Mouse (Mus musculus): Measurements from ENCODE around the gene Asgr2. TPM values are rescaled to one million over a fixed set of nuclear protein-coding genes. Genes with fewer than 3 reads are reported as not detected.

The Asgr2 gene
- under 1 TPM; 0.04 to 0.12 TPM for polyA plus RNA-seq (2012; fragmentation: generic; extraction: Trizol)

DNA sequence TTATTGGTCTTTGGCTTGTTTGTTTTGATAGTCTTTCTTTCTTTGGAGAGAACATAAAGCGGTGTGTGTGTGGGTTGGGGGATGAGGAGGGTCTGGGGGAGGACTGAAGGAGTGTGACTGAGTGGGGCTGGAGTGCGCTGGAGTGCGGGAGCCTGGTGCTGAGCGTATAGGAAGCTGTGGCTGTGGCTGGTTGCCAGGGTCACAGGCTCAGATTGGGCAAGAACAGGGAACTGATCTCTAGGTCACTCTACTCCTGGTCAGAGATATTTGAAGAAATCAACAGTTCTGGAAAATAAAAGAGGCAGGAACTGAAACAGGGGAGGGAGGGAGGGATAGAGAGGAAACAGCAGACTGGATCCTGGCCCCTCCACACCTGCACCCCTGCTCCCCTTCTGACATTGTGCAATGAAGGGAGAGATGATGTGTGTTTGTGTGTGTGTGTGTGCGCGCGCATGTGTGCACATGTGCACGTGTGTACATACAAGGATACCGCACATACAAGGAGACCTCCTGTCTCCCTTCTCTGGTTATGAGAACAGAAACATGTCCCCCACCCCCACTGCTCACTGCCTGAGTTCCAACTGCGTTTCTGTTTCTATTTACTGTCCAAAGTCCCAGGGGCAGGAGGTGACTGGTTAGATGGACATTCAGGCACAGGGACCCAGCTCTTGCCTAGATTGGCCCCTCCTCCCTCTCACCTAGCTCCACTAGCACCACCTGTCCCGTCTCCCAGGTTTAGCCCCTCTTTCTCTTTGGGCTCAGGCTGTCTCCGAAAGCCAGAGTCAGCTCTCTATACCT is at the start of gene Asgr2:
Gene Asgr2, plus strand, starts transcription at position 659 of the 798 bp plus-strand sequence.

DNA sequence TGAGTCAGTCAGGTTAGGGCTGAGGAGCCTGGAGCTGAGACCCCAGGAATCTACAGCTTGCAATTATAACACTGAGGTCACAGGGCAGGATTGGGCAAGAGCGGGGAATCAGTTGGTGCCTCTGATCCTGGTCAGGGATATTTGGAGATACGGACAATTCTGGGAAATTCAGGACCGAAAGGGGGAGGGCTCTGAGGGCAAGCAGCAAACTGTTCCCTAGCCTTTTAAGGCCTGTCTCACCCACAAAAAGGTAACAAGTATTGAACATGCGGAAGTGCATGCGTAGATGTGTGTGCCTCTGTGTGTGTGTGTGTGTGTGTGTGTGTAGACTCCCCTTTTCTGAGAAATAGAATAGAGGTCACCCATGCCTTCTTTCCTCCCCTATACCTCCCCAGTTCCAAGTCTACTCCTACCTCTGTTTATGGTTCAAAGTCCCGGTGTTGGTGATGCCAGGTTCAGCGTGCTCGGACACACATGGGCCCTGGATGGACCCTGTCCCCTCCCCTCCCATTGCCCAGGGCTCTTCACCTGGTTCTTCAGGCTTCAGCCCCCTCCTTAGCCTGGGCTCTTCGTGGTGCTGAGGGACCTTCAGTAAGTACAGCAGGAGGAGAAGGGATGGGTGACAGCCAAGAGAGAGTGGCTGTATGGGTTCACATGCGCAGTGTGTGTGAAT is 38.4 kb upstream of the Asgr2 start, which contains the start of gene Asgr1:
Gene Asgr1, plus strand, starts transcription at position 188 of the 673 bp plus-strand sequence.

DNA sequence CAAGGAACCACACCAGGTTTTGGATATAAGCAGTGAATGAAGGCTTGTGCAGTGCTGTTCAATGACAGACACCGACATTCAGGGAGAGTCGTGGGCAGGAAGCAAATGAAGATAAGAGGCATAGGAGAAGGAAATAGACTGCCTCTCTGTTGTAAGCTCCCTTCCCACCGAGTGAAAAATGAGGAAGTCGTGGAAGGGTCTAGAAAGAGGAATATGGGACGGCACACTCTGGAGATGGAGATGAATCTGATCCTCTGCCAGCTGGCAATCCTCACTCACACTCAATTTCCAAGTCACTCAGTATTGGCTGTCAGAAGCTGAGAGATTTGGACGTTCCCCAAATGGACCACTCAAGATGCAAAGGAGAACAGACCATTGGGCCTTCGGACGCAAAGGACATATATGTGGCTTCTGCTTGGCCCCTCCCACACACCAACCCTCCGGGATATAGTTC is 37.5 kb downstream of the Asgr2 start, which contains the start of gene Mgl2:
Gene Mgl2, plus strand, starts transcription at position 404 of the 454 bp plus-strand sequence.

Other genes with a start within 250 kb of the Asgr2 start
- 100 to 1,000 TPM in 1 of 2 experiments, 10 to 100 TPM in 1; 45.7 to 171 TPM for gene Plscr3, start 246.3 kb upstream of the Asgr2 start, polyA plus RNA-seq (2012; fragmentation: generic; extraction: Trizol)
- not detected for gene Tnk1, start 233.9 kb upstream of the Asgr2 start, polyA plus RNA-seq (2012; fragmentation: generic; extraction: Trizol)
- gene Tmem95, start 214.6 kb upstream of the Asgr2 start, polyA plus RNA-seq (2012; fragmentation: generic; extraction: Trizol), result not detected
- gene Kctd11, start 211.2 kb upstream of the Asgr2 start, polyA plus RNA-seq (2012; fragmentation: generic; extraction: Trizol), result 10 to 100 TPM in 1 of 2 experiments, 1 to 10 TPM in 1; 5.0 to 12.3 TPM
- under 1 TPM; 0.04 to 0.07 TPM for gene Acap1, start 197.1 kb upstream of the Asgr2 start, polyA plus RNA-seq (2012; fragmentation: generic; extraction: Trizol)
- gene 2810408A11Rik, start 191.7 kb upstream of the Asgr2 start, polyA plus RNA-seq (2012; fragmentation: generic; extraction: Trizol), result 1 to 10 TPM; 1.6 to 9.9 TPM
- gene Neurl4, start 191.6 kb upstream of the Asgr2 start, polyA plus RNA-seq (2012; fragmentation: generic; extraction: Trizol), result 10 to 100 TPM; 13.1 to 24.7 TPM
- gene Gps2, start 178.8 kb upstream of the Asgr2 start, polyA plus RNA-seq (2012; fragmentation: generic; extraction: Trizol), result 10 to 100 TPM; 66.9 to 94.9 TPM
- 1,000 to 10,000 TPM in 1 of 2 experiments, 100 to 1,000 TPM in 1; 812 to 3,163 TPM for gene Eif5a, start 170.7 kb upstream of the Asgr2 start, polyA plus RNA-seq (2012; fragmentation: generic; extraction: Trizol)
- gene Ybx2, start 156.8 kb upstream of the Asgr2 start, polyA plus RNA-seq (2012; fragmentation: generic; extraction: Trizol), result under 1 TPM in 1 of 2 experiments, not detected in 1; 0.13 TPM
- under 1 TPM; 0.02 to 0.39 TPM for gene Slc2a4, start 144.5 kb upstream of the Asgr2 start, polyA plus RNA-seq (2012; fragmentation: generic; extraction: Trizol)
- under 1 TPM in 1 of 2 experiments, not detected in 1; 0.15 TPM for gene Cldn7, start 127.9 kb upstream of the Asgr2 start, polyA plus RNA-seq (2012; fragmentation: generic; extraction: Trizol)
- gene Ctdnep1, start 111.5 kb upstream of the Asgr2 start, polyA plus RNA-seq (2012; fragmentation: generic; extraction: Trizol), result 100 to 1,000 TPM; 189 to 229 TPM
- gene Elp5, start 110.1 kb upstream of the Asgr2 start, polyA plus RNA-seq (2012; fragmentation: generic; extraction: Trizol), result 100 to 1,000 TPM in 1 of 2 experiments, 10 to 100 TPM in 1; 93.9 to 141 TPM
- gene Gabarap, start 101.5 kb upstream of the Asgr2 start, polyA plus RNA-seq (2012; fragmentation: generic; extraction: Trizol), result 100 to 1,000 TPM; 710 to 827 TPM
- gene Phf23, start 96.9 kb upstream of the Asgr2 start, polyA plus RNA-seq (2012; fragmentation: generic; extraction: Trizol), result 10 to 100 TPM; 66.5 to 68.8 TPM
- 10 to 100 TPM; 22.0 to 49.6 TPM for gene Dvl2, start 92.0 kb upstream of the Asgr2 start, polyA plus RNA-seq (2012; fragmentation: generic; extraction: Trizol)
- 100 to 1,000 TPM; 121 to 196 TPM for gene Acadvl, start 77.2 kb upstream of the Asgr2 start, polyA plus RNA-seq (2012; fragmentation: generic; extraction: Trizol)
- gene Dlg4, start 75.7 kb upstream of the Asgr2 start, polyA plus RNA-seq (2012; fragmentation: generic; extraction: Trizol), result 10 to 100 TPM; 12.9 to 43.6 TPM
- gene Asgr1, start 38.6 kb upstream of the Asgr2 start, polyA plus RNA-seq (2012; fragmentation: generic; extraction: Trizol), result 1 to 10 TPM; 1.2 to 4.9 TPM
- under 1 TPM in 1 of 2 experiments, not detected in 1; 0.01 TPM for gene Mgl2, start 37.7 kb downstream of the Asgr2 start, polyA plus RNA-seq (2012; fragmentation: generic; extraction: Trizol)
- gene Clec10a, start 63.6 kb downstream of the Asgr2 start, polyA plus RNA-seq (2012; fragmentation: generic; extraction: Trizol), result under 1 TPM; 0.24 to 0.35 TPM
- gene Slc16a11, start 120.1 kb downstream of the Asgr2 start, polyA plus RNA-seq (2012; fragmentation: generic; extraction: Trizol), result under 1 TPM; 0.05 to 0.54 TPM
- 1 to 10 TPM in 1 of 2 experiments, under 1 TPM in 1; 0.08 to 2.6 TPM for gene Slc16a13, start 128.4 kb downstream of the Asgr2 start, polyA plus RNA-seq (2012; fragmentation: generic; extraction: Trizol)
- under 1 TPM; 0.01 to 0.08 TPM for gene Bcl6b, start 137.2 kb downstream of the Asgr2 start, polyA plus RNA-seq (2012; fragmentation: generic; extraction: Trizol)
- gene 0610010K14Rik, start 145.3 kb downstream of the Asgr2 start, polyA plus RNA-seq (2012; fragmentation: generic; extraction: Trizol), result 100 to 1,000 TPM; 168 to 216 TPM
- gene Gm21988, start 147.2 kb downstream of the Asgr2 start, polyA plus RNA-seq (2012; fragmentation: generic; extraction: Trizol), result 10 to 100 TPM; 16.5 to 24.7 TPM
- gene Rnasek, start 147.2 kb downstream of the Asgr2 start, polyA plus RNA-seq (2012; fragmentation: generic; extraction: Trizol), result 100 to 1,000 TPM; 342 to 713 TPM
- under 1 TPM; 0.04 to 0.07 TPM for gene Alox12, start 162.7 kb downstream of the Asgr2 start, polyA plus RNA-seq (2012; fragmentation: generic; extraction: Trizol)
- gene Alox12e, start 230.0 kb downstream of the Asgr2 start, polyA plus RNA-seq (2012; fragmentation: generic; extraction: Trizol), result under 1 TPM; 0.07 to 0.08 TPM